Mouse (Mus musculus): ENCODE results near the gene Tmprss11c. TPM values are rescaled to one million over a fixed set of nuclear protein-coding genes. Genes with fewer than 3 reads are reported as not detected.
"Not testable (repeated sequence)": the region's sequence is repeated elsewhere in the genome, so short reads cannot be mapped to it uniquely, and the experiment has no call there.

Gene Tmprss11c
- polyA plus RNA-seq (2015; fragmentation: Nextera tagmentation; extraction: Ambion mirVana), result not detected in 2 replicates

- H3K36me3 ChIP-seq (ENCODE audit: control insufficient read depth, insufficient read depth, low read length), result no peaks in the 10 kb centered on the region
- no peak within 1 kb of the TSS for H3K4me3 ChIP-seq (replicated peaks; ENCODE audit: low read length)
- no peak within 1 kb of the TSS for H3K9ac ChIP-seq (ENCODE audit: low read length)
- no peak within 1 kb of the TSS for H3K4me2 ChIP-seq (ENCODE audit: low read depth, low read length)
- 73% methylated on average over 4 of the region's 4 CpGs for WGBS
- no peak within 1 kb of the TSS for H3K27ac ChIP-seq (ENCODE audit: low read length)
- no peaks in the 10 kb centered on the region for H3K4me1 ChIP-seq (ENCODE audit: control insufficient read depth, insufficient read depth, low read length)
- no peaks in the 10 kb centered on the region for H3K9me3 ChIP-seq (replicated peaks; ENCODE audit: control insufficient read depth, low read length)
- H3K27me3 ChIP-seq (ENCODE audit: control insufficient read depth, insufficient read depth, low read length), result no peaks in the 10 kb centered on the region
- no peak for ATAC-seq (ENCODE audit: insufficient read depth, low FRiP score)
Measured at GRCm38 (mm10) chr5:86289208-86289607, at the start of gene Tmprss11c. Tmprss11c (minus strand) TSS chr5:86289308.

GRCm38 (mm10) chr5:86318018-86318956 lies 29.2 kb upstream of the Tmprss11c start:
- not testable (repeated sequence) for H3K36me3 ChIP-seq (ENCODE audit: control insufficient read depth, insufficient read depth, low read length); H3K4me1 ChIP-seq (ENCODE audit: control insufficient read depth, insufficient read depth, low read length); H3K27ac ChIP-seq (ENCODE audit: low read length); H3K27me3 ChIP-seq (ENCODE audit: control insufficient read depth, insufficient read depth, low read length); H3K9ac ChIP-seq (ENCODE audit: low read length); H3K9me3 ChIP-seq (replicated peaks; ENCODE audit: control insufficient read depth, low read length); ATAC-seq (ENCODE audit: insufficient read depth, low FRiP score)
- 41% methylated on average over 26 of the region's 30 CpGs for WGBS
- H3K4me3 ChIP-seq (replicated peaks; ENCODE audit: low read length), result peak overlapping the region; percentile 28
- peak overlapping the region; percentile 27; the same call in 1 of the 2 replicates for H3K4me2 ChIP-seq (ENCODE audit: low read depth, low read length)

GRCm38 (mm10) chr5:86306116-86306515 lies 17.0 kb upstream of the Tmprss11c start:
- Histone ChIP-seq H3K4me1 (ENCODE audit: control insufficient read depth, insufficient read depth, low read length) (no peaks in the 10 kb centered on the region), H3K36me3 (ENCODE audit: control insufficient read depth, insufficient read depth, low read length) (no peaks in the 10 kb centered on the region), H3K9ac (ENCODE audit: low read length) (no peak overlapping the region), H3K4me2 (ENCODE audit: low read depth, low read length) (no peak overlapping the region), H3K27ac (ENCODE audit: low read length) (no peak overlapping the region), H3K27me3 (ENCODE audit: control insufficient read depth, insufficient read depth, low read length) (no peaks in the 10 kb centered on the region), H3K4me3 (replicated peaks; ENCODE audit: low read length) (no peak overlapping the region), H3K9me3 (replicated peaks; ENCODE audit: control insufficient read depth, low read length) (no peaks in the 10 kb centered on the region)
- 46% methylated on average over 5 of the region's 5 CpGs for WGBS
- ATAC-seq (ENCODE audit: insufficient read depth, low FRiP score), result no peak

- Histone ChIP-seq H3K4me3 (replicated peaks; ENCODE audit: low read length) (no peak overlapping the region), H3K9ac (ENCODE audit: low read length) (no peak overlapping the region), H3K27me3 (ENCODE audit: control insufficient read depth, insufficient read depth, low read length) (no peaks in the 10 kb centered on the region), H3K9me3 (replicated peaks; ENCODE audit: control insufficient read depth, low read length) (no peaks in the 10 kb centered on the region), H3K27ac (ENCODE audit: low read length) (no peak overlapping the region), H3K4me2 (ENCODE audit: low read depth, low read length) (no peak overlapping the region), H3K36me3 (ENCODE audit: control insufficient read depth, insufficient read depth, low read length) (no peaks in the 10 kb centered on the region), H3K4me1 (ENCODE audit: control insufficient read depth, insufficient read depth, low read length) (no peaks in the 10 kb centered on the region)
- 84% methylated on average over 8 of the region's 8 CpGs for WGBS
- ATAC-seq (ENCODE audit: insufficient read depth, low FRiP score), result no peak
Measured at GRCm38 (mm10) chr5:86303877-86304276, 14.8 kb upstream of the Tmprss11c start.

GRCm38 (mm10) chr5:86246559-86246958 lies 42.5 kb downstream of the Tmprss11c start:
- H3K4me1 ChIP-seq (ENCODE audit: control insufficient read depth, insufficient read depth, low read length), result no peaks in the 10 kb centered on the region
- H3K36me3 ChIP-seq (ENCODE audit: control insufficient read depth, insufficient read depth, low read length), result no peaks in the 10 kb centered on the region
- H3K9me3 ChIP-seq (replicated peaks; ENCODE audit: control insufficient read depth, low read length), result no peaks in the 10 kb centered on the region
- no peak overlapping the region for H3K4me2 ChIP-seq (ENCODE audit: low read depth, low read length)
- H3K9ac ChIP-seq (ENCODE audit: low read length), result no peak overlapping the region
- H3K27ac ChIP-seq (ENCODE audit: low read length), result no peak overlapping the region
- H3K27me3 ChIP-seq (ENCODE audit: control insufficient read depth, insufficient read depth, low read length), result no peaks in the 10 kb centered on the region
- no peak for ATAC-seq (ENCODE audit: insufficient read depth, low FRiP score)
- no peak overlapping the region for H3K4me3 ChIP-seq (replicated peaks; ENCODE audit: low read length)
- WGBS, result 89% methylated on average over 11 of the region's 11 CpGs

- no peak overlapping the region for H3K4me3 ChIP-seq (replicated peaks; ENCODE audit: low read length)
- no peaks in the 10 kb centered on the region for H3K27me3 ChIP-seq (ENCODE audit: control insufficient read depth, insufficient read depth, low read length)
- no peak overlapping the region for H3K9ac ChIP-seq (ENCODE audit: low read length)
- WGBS, result 49% methylated on average over 1 of the region's 1 CpGs
- H3K36me3 ChIP-seq (ENCODE audit: control insufficient read depth, insufficient read depth, low read length), result no peaks in the 10 kb centered on the region
- H3K4me1 ChIP-seq (ENCODE audit: control insufficient read depth, insufficient read depth, low read length), result no peaks in the 10 kb centered on the region
- H3K27ac ChIP-seq (ENCODE audit: low read length), result no peak overlapping the region
- H3K4me2 ChIP-seq (ENCODE audit: low read depth, low read length), result no peak overlapping the region
- no peaks in the 10 kb centered on the region for H3K9me3 ChIP-seq (replicated peaks; ENCODE audit: control insufficient read depth, low read length)
- ATAC-seq (ENCODE audit: insufficient read depth, low FRiP score), result no peak
Measured at GRCm38 (mm10) chr5:86244880-86245279, 44.2 kb downstream of the Tmprss11c start.

- Histone ChIP-seq H3K4me1 (ENCODE audit: control insufficient read depth, insufficient read depth, low read length) (no peaks in the 10 kb centered on the region), H3K36me3 (ENCODE audit: control insufficient read depth, insufficient read depth, low read length) (no peaks in the 10 kb centered on the region), H3K27me3 (ENCODE audit: control insufficient read depth, insufficient read depth, low read length) (no peaks in the 10 kb centered on the region), H3K9ac (ENCODE audit: low read length) (no peak overlapping the region), H3K4me3 (replicated peaks; ENCODE audit: low read length) (no peak overlapping the region), H3K27ac (ENCODE audit: low read length) (no peak overlapping the region), H3K4me2 (ENCODE audit: low read depth, low read length) (no peak overlapping the region), H3K9me3 (replicated peaks; ENCODE audit: control insufficient read depth, low read length) (no peaks in the 10 kb centered on the region)
- no peak for ATAC-seq (ENCODE audit: insufficient read depth, low FRiP score)
- WGBS, result 79% methylated on average over 3 of the region's 3 CpGs
Measured at GRCm38 (mm10) chr5:86244275-86244674, 44.8 kb downstream of the Tmprss11c start.

GRCm38 (mm10) chr5:86227156-86227853 lies 61.8 kb downstream of the Tmprss11c start:
- H3K4me1 ChIP-seq (ENCODE audit: control insufficient read depth, insufficient read depth, low read length), result no peaks in the 10 kb centered on the region
- no peak overlapping the region for H3K9ac ChIP-seq (ENCODE audit: low read length)
- H3K9me3 ChIP-seq (replicated peaks; ENCODE audit: control insufficient read depth, low read length), result no peaks in the 10 kb centered on the region
- H3K36me3 ChIP-seq (ENCODE audit: control insufficient read depth, insufficient read depth, low read length), result no peaks in the 10 kb centered on the region
- H3K27me3 ChIP-seq (ENCODE audit: control insufficient read depth, insufficient read depth, low read length), result no peaks in the 10 kb centered on the region
- H3K4me3 ChIP-seq (replicated peaks; ENCODE audit: low read length), result no peak overlapping the region
- 74% methylated on average over 5 of the region's 5 CpGs for WGBS
- no peak overlapping the region for H3K4me2 ChIP-seq (ENCODE audit: low read depth, low read length)
- ATAC-seq (ENCODE audit: insufficient read depth, low FRiP score), result no peak
- no peak overlapping the region for H3K27ac ChIP-seq (ENCODE audit: low read length)

- no peak within 1 kb of the TSS for H3K4me3 ChIP-seq (replicated peaks; ENCODE audit: low read length)
- ATAC-seq (ENCODE audit: insufficient read depth, low FRiP score), result no peak
- H3K4me2 ChIP-seq (ENCODE audit: low read depth, low read length), result no peak within 1 kb of the TSS
- no peaks in the 10 kb centered on the region for H3K9me3 ChIP-seq (replicated peaks; ENCODE audit: control insufficient read depth, low read length)
- 87% methylated on average over 10 of the region's 10 CpGs for WGBS
- H3K4me1 ChIP-seq (ENCODE audit: control insufficient read depth, insufficient read depth, low read length), result no peaks in the 10 kb centered on the region
- H3K9ac ChIP-seq (ENCODE audit: low read length), result no peak within 1 kb of the TSS
- no peaks in the 10 kb centered on the region for H3K36me3 ChIP-seq (ENCODE audit: control insufficient read depth, insufficient read depth, low read length)
- H3K27ac ChIP-seq (ENCODE audit: low read length), result no peak within 1 kb of the TSS
- H3K27me3 ChIP-seq (ENCODE audit: control insufficient read depth, insufficient read depth, low read length), result no peaks in the 10 kb centered on the region
Measured at GRCm38 (mm10) chr5:86197801-86198200, 91.3 kb downstream of the Tmprss11c start, which contains the start of gene Gnrhr. Gnrhr (minus strand) TSS chr5:86197901.
